Mouse (Mus musculus) gastrocnemius, postnatal 25 days (tissue): ENCODE results near the gene Foxp1. TPM values are rescaled to one million over a fixed set of nuclear protein-coding genes. Genes with fewer than 3 reads are reported as not detected.

Source experiments
- DNase-seq: peaks from one replicate; pipeline ENCODE4 v3.0.0; 2022
- total RNA-seq, 2 experiments: library from RNA; stranded (reverse); gene quantifications; 1 replicate in 1 of 2; 2 replicates in 1 of 2; pipeline ENCODE4 v1.2.3; 2021

Gene Foxp1
- total RNA-seq, 2 experiments from 2014 or later = 16.9 to 17.8 TPM

DNA sequence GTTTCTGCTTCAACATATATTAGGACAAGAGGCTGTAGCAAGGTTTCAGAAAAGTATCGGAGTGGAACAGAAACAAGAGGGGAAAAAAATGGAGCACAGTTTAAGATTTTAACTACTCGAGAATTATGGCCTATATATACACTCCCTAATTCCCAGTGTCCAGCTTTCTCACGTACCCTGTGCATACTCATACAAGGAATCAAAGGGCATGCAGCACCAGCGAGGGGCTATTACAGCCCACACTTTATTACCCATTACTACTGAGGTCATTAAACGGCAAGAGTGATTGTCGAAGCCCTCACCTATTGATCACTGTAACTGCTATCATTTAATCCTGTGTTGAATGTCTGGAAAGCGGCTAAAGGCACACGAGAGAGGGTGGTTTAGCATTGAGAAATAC, 502.8 kb downstream of the Foxp1 start:
- DNase-seq = no peak

GRCm38 (mm10) chr6:99019266-99019665, 503.3 kb downstream of the Foxp1 start:
- no peak for DNase-seq

GRCm38 (mm10) chr6:99013866-99014502, 508.5 kb downstream of the Foxp1 start:
- no peak for DNase-seq

DNA sequence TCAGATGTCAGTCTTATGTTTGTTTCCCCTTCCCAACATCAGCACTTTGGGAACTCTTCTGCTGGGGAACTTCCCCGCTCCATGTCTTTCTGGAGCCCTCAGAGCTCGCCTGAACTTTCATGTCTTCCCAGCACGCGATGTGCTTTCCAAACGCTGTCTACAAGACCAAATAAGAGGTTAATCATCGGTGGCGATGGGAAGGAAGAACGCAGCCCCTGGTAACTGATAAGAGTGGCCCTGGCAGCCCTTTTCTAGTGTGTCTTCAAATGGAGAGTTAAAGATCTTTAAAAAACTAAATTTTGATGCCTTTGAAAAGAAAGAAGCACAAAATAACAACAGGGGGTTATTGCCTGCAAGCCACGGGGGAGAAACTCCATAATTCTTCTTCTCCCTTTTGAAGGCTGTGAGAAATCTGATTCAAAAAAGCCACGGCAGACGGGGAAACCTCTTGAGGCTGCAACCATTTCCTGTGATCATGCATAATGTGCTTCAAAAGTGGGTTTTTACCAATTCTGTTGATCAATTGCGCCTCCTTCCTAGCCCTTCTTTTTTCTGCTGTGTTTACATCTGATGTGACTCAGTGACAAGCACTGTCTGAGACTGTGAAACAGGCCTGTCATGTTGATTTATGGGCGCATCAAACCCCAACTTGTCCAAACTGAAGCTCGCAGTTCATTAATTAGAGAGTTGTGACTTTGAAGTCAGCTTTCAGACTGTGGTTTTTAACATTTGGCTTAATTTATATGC, 509.2 kb downstream of the Foxp1 start:
- no peak for DNase-seq

- no peak for DNase-seq
Observed at GRCm38 (mm10) chr6:99011895-99012584, 510.5 kb downstream of the Foxp1 start.

DNA sequence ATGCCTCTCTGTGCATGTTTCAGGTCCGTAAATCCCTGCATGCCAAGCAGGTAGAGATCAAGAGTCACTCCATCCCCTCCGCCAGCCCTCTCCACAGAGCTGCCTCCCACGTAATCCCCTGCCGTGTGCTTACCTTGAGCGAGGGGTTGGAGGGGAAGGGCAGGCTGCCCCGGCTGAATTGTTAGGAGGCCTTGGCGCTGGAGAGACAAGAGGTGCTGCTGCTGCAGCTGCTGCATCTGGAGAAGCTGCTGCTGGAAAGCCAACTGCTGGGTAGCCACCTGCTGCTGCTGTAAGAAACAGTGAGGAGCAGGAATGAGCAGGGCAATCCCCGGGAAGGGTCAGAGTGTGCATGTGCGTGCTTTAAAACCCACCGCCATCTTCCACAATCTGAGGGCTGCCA, 512.8 kb downstream of the Foxp1 start:
- DNase-seq = no peak

- DNase-seq = no peak
Observed at GRCm38 (mm10) chr6:99008565-99008964, 514.0 kb downstream of the Foxp1 start.

GRCm38 (mm10) chr6:99007542-99007941, 515.0 kb downstream of the Foxp1 start:
- no peak for DNase-seq

GRCm38 (mm10) chr6:99004255-99004997, 518.1 kb downstream of the Foxp1 start:
- DNase-seq = no peak

- DNase-seq = no peak
Observed at GRCm38 (mm10) chr6:99003108-99003709, 519.3 kb downstream of the Foxp1 start.

DNA sequence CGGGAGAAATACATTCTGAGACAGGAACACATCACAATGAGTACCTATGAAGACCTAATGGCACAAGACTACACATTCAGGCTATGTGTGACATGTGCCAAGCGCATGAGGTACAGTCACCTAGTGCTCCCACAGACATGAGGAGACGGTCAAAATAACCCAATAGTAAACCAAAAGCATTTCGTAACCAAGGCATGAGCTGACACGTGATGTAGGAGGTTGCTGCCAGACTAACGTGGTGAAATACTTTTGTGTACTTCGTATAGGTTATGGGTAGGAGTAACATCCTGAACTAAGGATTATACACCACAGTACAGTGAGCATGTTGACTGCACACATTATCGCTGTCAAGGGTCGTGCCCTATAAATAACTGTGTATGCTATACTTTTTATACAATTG, 520.9 kb downstream of the Foxp1 start:
- no peak for DNase-seq

- DNase-seq = no peak
Observed at GRCm38 (mm10) chr6:98998971-98999932, 523.3 kb downstream of the Foxp1 start.

GRCm38 (mm10) chr6:98997742-98998141, 524.8 kb downstream of the Foxp1 start:
- DNase-seq = peak; percentile 74

- DNase-seq = no peak
Observed at GRCm38 (mm10) chr6:98996822-98997221, 525.7 kb downstream of the Foxp1 start.

DNA sequence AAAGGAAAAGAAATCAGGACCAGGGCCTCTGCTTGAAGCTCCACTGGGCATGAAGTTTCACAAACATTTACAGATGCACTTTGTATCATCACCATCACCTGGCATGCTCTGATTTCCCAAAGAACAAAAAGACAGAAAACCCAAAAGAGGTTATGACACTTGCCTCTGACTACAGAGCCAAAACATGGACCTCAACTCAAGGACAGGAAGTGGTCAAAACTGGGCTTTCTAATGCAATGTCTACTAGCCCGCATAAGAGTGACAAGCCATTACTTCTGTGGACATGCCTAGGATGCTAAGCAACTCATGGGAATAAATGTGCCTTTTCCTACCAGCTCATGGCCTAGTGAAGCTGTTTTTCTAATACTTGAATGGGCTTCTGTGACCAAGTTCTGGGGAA, 526.2 kb downstream of the Foxp1 start:
- no peak for DNase-seq

DNA sequence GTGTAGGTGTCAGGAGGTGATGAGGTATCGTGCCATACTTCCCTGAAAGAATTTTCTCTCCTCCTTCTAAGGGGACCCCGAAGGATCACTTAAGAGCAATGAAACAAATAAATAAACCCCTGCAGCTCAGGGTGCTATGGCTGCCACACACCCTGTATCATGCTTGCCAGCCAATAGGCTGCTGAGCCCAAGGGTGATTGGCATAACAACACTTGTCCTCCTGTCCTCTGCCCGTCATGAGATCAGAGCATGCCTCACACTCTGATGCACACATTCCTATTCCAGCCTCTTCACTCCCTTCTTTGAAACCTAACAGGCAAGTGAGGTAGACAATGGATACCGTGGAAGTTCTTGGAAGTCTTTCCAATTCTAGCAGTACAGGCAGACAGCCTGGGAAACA, 526.8 kb downstream of the Foxp1 start:
- DNase-seq = no peak

DNA sequence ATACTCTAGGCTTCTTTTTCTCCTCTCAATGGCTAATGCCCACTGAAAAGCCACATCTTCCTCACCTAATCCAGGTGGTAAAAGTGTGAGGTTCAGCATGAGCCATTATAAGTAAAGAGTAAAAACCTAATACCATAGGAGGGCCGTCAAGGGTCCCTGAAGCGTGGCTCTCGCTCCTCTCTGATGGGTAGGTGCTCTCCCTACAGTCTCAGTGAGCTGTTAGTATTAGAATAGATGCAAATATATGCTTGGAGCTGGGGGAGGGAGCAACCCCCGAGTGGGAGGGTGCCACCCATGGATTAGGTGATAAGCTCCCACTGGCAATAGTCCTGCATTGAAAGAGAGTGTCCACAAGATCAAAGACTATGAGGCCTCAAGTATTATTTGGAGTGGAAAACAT, 527.6 kb downstream of the Foxp1 start:
- no peak for DNase-seq

- no peak for DNase-seq
Observed at GRCm38 (mm10) chr6:98994104-98994787, 528.3 kb downstream of the Foxp1 start.

- no peak for DNase-seq
Observed at GRCm38 (mm10) chr6:98993231-98993630, 529.3 kb downstream of the Foxp1 start.

DNA sequence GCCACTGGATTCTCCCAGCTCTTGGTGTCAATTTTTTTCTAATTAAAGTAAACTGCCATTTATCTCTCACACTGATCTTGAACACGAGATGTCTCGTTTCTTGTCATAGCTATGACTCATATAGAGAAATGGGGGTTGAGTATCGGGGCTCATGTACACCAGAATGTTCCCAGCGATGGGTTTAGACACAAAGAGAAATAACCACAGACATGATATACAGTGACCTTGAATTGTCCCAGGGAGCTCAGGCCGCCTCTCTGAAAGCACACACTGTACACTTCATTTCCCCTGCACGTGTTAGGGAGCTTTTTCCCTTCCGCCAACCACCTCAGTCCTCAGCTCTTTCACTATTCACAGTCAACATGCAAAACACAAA, 529.8 kb downstream of the Foxp1 start:
- no peak for DNase-seq
